ENCODE assay signal across 8 mouse cellular contexts in genomic region chr7:101310327-101311028, GRCm38 (mm10). TPM values are rescaled to one million over a fixed set of nuclear protein-coding genes. Genes with fewer than 3 reads are reported as not detected.
DNase-seq lines count a peak whose midpoint lies in the region; ATAC-seq lines count a peak whose summit lies in the region.

No protein-coding gene starts in this region.

- H3K4me1 ChIP-seq in hindbrain, embryonic 15.5 days (replicated peaks) = no peaks in the 10 kb centered on the region

- peak; percentile 98 for DNase-seq in T-cell, adult 2 months (ENCODE audit: low spot score)
- peak; percentile 98 to 99 for DNase-seq in cerebellum, postnatal 36 days
- peak; percentile 98 to 99 for DNase-seq in frontal cortex, postnatal 36 days (ENCODE audit: low spot score in 2 of 2)
- DNase-seq in left cerebral cortex, adult 11 months (ENCODE audit: low spot score) = peak; percentile 98
- DNase-seq in lung, postnatal 4 days = peak; percentile 97 to 98
- peak; percentile 98 for DNase-seq in retina, postnatal 7 days (ENCODE audit: low read depth, low spot score)
- DNase-seq in urinary bladder, adult 2 months (ENCODE audit: low spot score) = peak; percentile 93

- under 1% methylated on average over 43 of the region's 43 CpGs for whole genome bisulfite sequencing in hindbrain, embryonic 15.5 days

- peak overlapping the region; percentile 55 for H3K9ac ChIP-seq in hindbrain, embryonic 15.5 days

- no peaks in the 10 kb centered on the region for H3K27me3 ChIP-seq in hindbrain, embryonic 15.5 days

- H3K4me3 ChIP-seq in hindbrain, embryonic 15.5 days = peak overlapping the region; percentile 59

- peak overlapping the region; percentile 59 for H3K4me2 ChIP-seq in hindbrain, embryonic 15.5 days

- no peaks in the 10 kb centered on the region for H3K9me3 ChIP-seq in hindbrain, embryonic 15.5 days

- H3K27ac ChIP-seq in hindbrain, embryonic 15.5 days (replicated peaks) = peak overlapping the region; percentile 89

- ATAC-seq in hindbrain, embryonic 15.5 days (ENCODE audit: low FRiP score, low read depth) = peak; percentile 94

- no peaks in the 10 kb centered on the region for H3K36me3 ChIP-seq in hindbrain, embryonic 15.5 days

RNA-seq across cellular contexts. Expression of gene Stard10, which starts 6.4 kb away (rescaled TPM):
- 10.8 and 11.8 TPM in 2 replicates for polyA plus RNA-seq in hindbrain, embryonic 15.5 days (2015; fragmentation: Nextera tagmentation; extraction: Ambion mirVana)
- 54.2 and 72.7 TPM in 2 replicates for polyA plus RNA-seq in urinary bladder, adult 2 months (2012; rRNA removed)

RNA-seq across cellular contexts. Expression of gene Atg16l2, which starts 8.4 kb away (rescaled TPM):
- polyA plus RNA-seq in hindbrain, embryonic 15.5 days (2015; fragmentation: Nextera tagmentation; extraction: Ambion mirVana) = 27.4 and 31.1 TPM in 2 replicates
- 24.2 and 31.9 TPM in 2 replicates for polyA plus RNA-seq in urinary bladder, adult 2 months (2012; rRNA removed)

RNA-seq across cellular contexts. Expression of gene Arap1, which starts 37.4 kb away (rescaled TPM):
- polyA plus RNA-seq in hindbrain, embryonic 15.5 days (2015; fragmentation: Nextera tagmentation; extraction: Ambion mirVana) = 10.6 and 11.0 TPM in 2 replicates
- 110 and 127 TPM in 2 replicates for polyA plus RNA-seq in urinary bladder, adult 2 months (2012; rRNA removed)

Comparison
In these comparisons a context has a peak if more than half of its experiments do, and no peak if none do; other contexts are left out.
1. Peak in every context shown above with its lines: DNase-seq, ATAC-seq, H3K4me3 ChIP-seq and H3K27ac ChIP-seq.